9 mouse cellular contexts compared by ENCODE assay signal in the genomic region with DNA sequence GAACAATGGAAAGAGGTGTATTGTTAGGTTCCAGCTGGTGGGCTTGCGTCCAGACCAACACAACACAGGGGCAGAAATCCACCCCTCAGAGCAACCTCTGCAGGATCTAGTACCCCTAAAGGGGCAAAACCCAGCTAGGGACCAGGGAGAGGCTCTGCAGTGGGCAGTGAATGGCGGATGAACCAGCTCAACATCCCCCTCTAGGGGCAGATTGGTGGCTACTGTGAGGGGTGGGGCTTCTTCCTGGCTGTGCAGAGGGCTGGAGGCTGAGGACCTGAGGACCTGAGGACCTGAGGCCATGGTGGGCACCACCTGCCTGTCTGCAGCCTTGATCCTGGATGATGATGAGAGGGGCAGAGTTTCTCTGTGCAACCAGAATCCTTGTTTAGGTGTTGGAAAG. TPM values are rescaled to one million over a fixed set of nuclear protein-coding genes. Genes with fewer than 3 reads are reported as not detected.
DNase-seq lines count a peak whose midpoint lies in the region; ATAC-seq and TF ChIP-seq lines count a peak whose summit lies in the region.
"Had no signal": no experiment of that assay in that cellular context is flagged by ENCODE, and none has a peak within 500 bp of the region (broad histone marks: within the 10 kb centered on the region; RNA-seq: fewer than 3 reads in every experiment).

No protein-coding gene starts in this region.

- no peak for DNase-seq in gastrocnemius, adult 2 months
- no peak for DNase-seq in gastrocnemius, postnatal 36 days
- no peak for DNase-seq in midbrain, postnatal 0 days (ENCODE audit: low spot score)
- DNase-seq in liver, adult 2 months (ENCODE audit: extremely low read depth, low read depth, low spot score) = no peak
- peak; percentile 24 to 31 for DNase-seq in thymus, postnatal 36 days
- DNase-seq in adrenal gland, postnatal 36 days = no peak
- no peak for DNase-seq in heart, postnatal 10 days

- H3K27me3 ChIP-seq in midbrain, postnatal 0 days (ENCODE audit: insufficient read depth, low read length) = no peaks in the 10 kb centered on the region
- no peaks in the 10 kb centered on the region for H3K27me3 ChIP-seq in midbrain, embryonic 16.5 days (ENCODE audit: control insufficient read depth, insufficient read depth, low read depth, low read length)
- no peaks in the 10 kb centered on the region for H3K27me3 ChIP-seq in liver, adult 2 months (ENCODE audit: control insufficient read depth, insufficient read depth, low read length)
- H3K27me3 ChIP-seq: liver, embryonic 15.5 days had no signal

- no peak for TF ChIP-seq POLR2A in liver, adult 2 months (IDR thresholded peaks at IDR 0.05; ENCODE audit: extremely low read depth, insufficient read depth, low read length)

- H3K9ac ChIP-seq in midbrain, postnatal 0 days (replicated peaks; ENCODE audit: low read length, poor library complexity, severe bottlenecking) = no peak overlapping the region
- H3K9ac ChIP-seq in midbrain, embryonic 16.5 days (ENCODE audit: low read depth, low read length) = no peak overlapping the region
- no peak overlapping the region for H3K9ac ChIP-seq in liver, adult 2 months (ENCODE audit: low read depth, low read length)
- H3K9ac ChIP-seq: liver, embryonic 15.5 days had no signal

- no peaks in the 10 kb centered on the region for H3K79me2 ChIP-seq in liver, adult 2 months (ENCODE audit: control insufficient read depth, insufficient read depth, low read length)

- H3K27ac ChIP-seq in gastrocnemius, adult 2 months = no peak overlapping the region
- no peak overlapping the region for H3K27ac ChIP-seq in midbrain, postnatal 0 days (ENCODE audit: low read depth, low read length)
- H3K27ac ChIP-seq in midbrain, embryonic 16.5 days (ENCODE audit: low read length) = no peak overlapping the region
- H3K27ac ChIP-seq in liver, adult 2 months (replicated peaks; ENCODE audit: insufficient read depth, low read depth, low read length) = no peak overlapping the region
- H3K27ac ChIP-seq: liver, embryonic 15.5 days had no signal

- ATAC-seq in midbrain, postnatal 0 days (ENCODE audit: low FRiP score) = no peak
- ATAC-seq in midbrain, embryonic 16.5 days = no peak

- H3K4me3 ChIP-seq in gastrocnemius, adult 2 months = no peak overlapping the region
- H3K4me3 ChIP-seq in midbrain, postnatal 0 days (ENCODE audit: low read depth, low read length) = no peak overlapping the region
- H3K4me3 ChIP-seq in midbrain, embryonic 16.5 days (ENCODE audit: low read depth, low read length) = no peak overlapping the region
- H3K4me3 ChIP-seq in liver, adult 2 months (ENCODE audit: insufficient read depth, low read depth, low read length) = no peak overlapping the region
- H3K4me3 ChIP-seq: liver, embryonic 15.5 days had no signal

- intact Hi-C loops in gastrocnemius, adult 2 months (cut with DNase I) = no loop called here
- intact Hi-C loops in gastrocnemius, postnatal 36 days (cut with DNase I) = no loop called here
- intact Hi-C loops in heart, postnatal 10 days (cut with DNase I) = no loop called here

- H3K4me2 ChIP-seq in midbrain, postnatal 0 days (ENCODE audit: low read depth, low read length, poor library complexity, severe bottlenecking) = no peak overlapping the region
- no peak overlapping the region for H3K4me2 ChIP-seq in midbrain, embryonic 16.5 days (ENCODE audit: low read length)
- H3K4me2 ChIP-seq: liver, embryonic 15.5 days had no signal

- H3K9me3 ChIP-seq in midbrain, postnatal 0 days (ENCODE audit: low read length) = no peaks in the 10 kb centered on the region
- no peaks in the 10 kb centered on the region for H3K9me3 ChIP-seq in midbrain, embryonic 16.5 days (replicated peaks; ENCODE audit: control insufficient read depth, low read length, poor library complexity, severe bottlenecking)
- H3K9me3 ChIP-seq: liver, embryonic 15.5 days had no signal

- whole genome bisulfite sequencing in midbrain, postnatal 0 days = 44% methylated on average over 2 of the region's 2 CpGs
- WGBS in midbrain, embryonic 16.5 days = 41% methylated on average over 2 of the region's 2 CpGs
- 53% methylated on average over 2 of the region's 2 CpGs for WGBS in liver, adult 2 months

- TF ChIP-seq CTCF in gastrocnemius, adult 2 months (IDR thresholded peaks at IDR 0.05) = peak; percentile 24; the same call in 1 of the 2 replicates
- TF ChIP-seq CTCF in midbrain, postnatal 0 days (IDR thresholded peaks at IDR 0.05) = peak; percentile 41
- peak; percentile 54 for TF ChIP-seq CTCF in liver, adult 2 months (IDR thresholded peaks at IDR 0.05; ENCODE audit: low read depth, low read length)

- H3K4me1 ChIP-seq in midbrain, postnatal 0 days (ENCODE audit: insufficient read depth, low read length) = no peaks in the 10 kb centered on the region
- H3K4me1 ChIP-seq in midbrain, embryonic 16.5 days (ENCODE audit: control insufficient read depth, insufficient read depth, low read length) = no peaks in the 10 kb centered on the region
- H3K4me1 ChIP-seq in liver, adult 2 months (ENCODE audit: control insufficient read depth, insufficient read depth, low read length) = no peaks in the 10 kb centered on the region
- H3K4me1 ChIP-seq: liver, embryonic 15.5 days had no signal

- H3K36me3 ChIP-seq in midbrain, postnatal 0 days (ENCODE audit: insufficient read depth, low read length) = peaks cover 5% of the 10 kb centered on the region; the same call in 1 of the 2 replicates
- H3K36me3 ChIP-seq in midbrain, embryonic 16.5 days (ENCODE audit: control insufficient read depth, insufficient read depth, low read length) = no peaks in the 10 kb centered on the region
- H3K36me3 ChIP-seq in liver, adult 2 months (ENCODE audit: control insufficient read depth, insufficient read depth, low read length) = no peaks in the 10 kb centered on the region
- H3K36me3 ChIP-seq: liver, embryonic 15.5 days had no signal

RNA-seq across cellular contexts. Expression of a gene that starts 35.8 kb away (rescaled TPM):
- total RNA-seq in gastrocnemius, adult 2 months (2021) = 10 to 100 TPM; 59.4 to 68.6 TPM
- 10 to 100 TPM; 56.9 to 61.8 TPM for total RNA-seq in gastrocnemius, postnatal 36 days (2021)
- total RNA-seq in midbrain, postnatal 0 days (2014; rRNA removed) = 29.1 and 41.2 TPM in 2 replicates
- 27.3 and 28.0 TPM in 2 replicates for polyA plus RNA-seq in midbrain, postnatal 0 days (2015; fragmentation: Nextera tagmentation; extraction: Ambion mirVana)
- polyA plus RNA-seq in midbrain, embryonic 16.5 days (2015; fragmentation: Nextera tagmentation; extraction: Ambion mirVana) = 30.3 and 31.0 TPM in 2 replicates
- total RNA-seq in liver, adult 2 months (2014; rRNA removed) = 9.4 and 13.0 TPM in 2 replicates
- 19.4 and 21.6 TPM in 2 replicates for polyA plus RNA-seq in liver, adult 2 months (2012; rRNA removed)
- total RNA-seq in adrenal gland, postnatal 36 days (2021) = 10 to 100 TPM; 27.5 to 28.3 TPM
- total RNA-seq in heart, postnatal 10 days (2021) = 10 to 100 TPM; 33.5 to 34.1 TPM

RNA-seq across cellular contexts. Expression of a gene that starts 36.1 kb away (rescaled TPM):
- under 1 TPM in 1 of 2 experiments, not detected in 1; 0.64 TPM for total RNA-seq in gastrocnemius, adult 2 months (2021)
- under 1 TPM; 0.42 to 0.54 TPM for total RNA-seq in gastrocnemius, postnatal 36 days (2021)
- 1.2 TPM in 1 of 2 replicates, not detected in the other for total RNA-seq in midbrain, postnatal 0 days (2014; rRNA removed)
- polyA plus RNA-seq in midbrain, postnatal 0 days (2015; fragmentation: Nextera tagmentation; extraction: Ambion mirVana) = 0.31 and 0.53 TPM in 2 replicates
- 0.70 and 0.89 TPM in 2 replicates for polyA plus RNA-seq in midbrain, embryonic 16.5 days (2015; fragmentation: Nextera tagmentation; extraction: Ambion mirVana)
- 0.09 and 0.34 TPM in 2 replicates for total RNA-seq in liver, adult 2 months (2014; rRNA removed)
- polyA plus RNA-seq in liver, adult 2 months (2012; rRNA removed) = 0.06 TPM in 1 of 2 replicates, not detected in the other
- under 1 TPM; 0.30 to 0.36 TPM for total RNA-seq in adrenal gland, postnatal 36 days (2021)
- 1 to 10 TPM; 1.2 TPM for total RNA-seq in heart, postnatal 10 days (2021)

RNA-seq across cellular contexts. Expression of a gene that starts 58.8 kb away (rescaled TPM):
- total RNA-seq in gastrocnemius, adult 2 months (2021) = 1 to 10 TPM; 6.3 to 7.7 TPM
- total RNA-seq in gastrocnemius, postnatal 36 days (2021) = 1 to 10 TPM; 7.4 to 7.6 TPM
- 91.2 and 99.5 TPM in 2 replicates for total RNA-seq in midbrain, postnatal 0 days (2014; rRNA removed)
- 119 and 126 TPM in 2 replicates for polyA plus RNA-seq in midbrain, postnatal 0 days (2015; fragmentation: Nextera tagmentation; extraction: Ambion mirVana)
- polyA plus RNA-seq in midbrain, embryonic 16.5 days (2015; fragmentation: Nextera tagmentation; extraction: Ambion mirVana) = 119 and 123 TPM in 2 replicates
- 20.7 TPM in 2 replicates for total RNA-seq in liver, adult 2 months (2014; rRNA removed)
- polyA plus RNA-seq in liver, adult 2 months (2012; rRNA removed) = 5.6 and 6.3 TPM in 2 replicates
- 10 to 100 TPM; 44.8 to 47.8 TPM for total RNA-seq in adrenal gland, postnatal 36 days (2021)
- total RNA-seq in heart, postnatal 10 days (2021) = 10 to 100 TPM; 27.6 to 29.5 TPM

Comparison
In these comparisons a context has a peak if more than half of its experiments do, and no peak if none do; other contexts are left out.
1. DNase-seq: peak in thymus, postnatal 36 days (2 of 2); none in gastrocnemius, adult 2 months (single experiment), gastrocnemius, postnatal 36 days (0 of 2), midbrain, postnatal 0 days (single experiment), liver, adult 2 months (single experiment), adrenal gland, postnatal 36 days (0 of 2) and heart, postnatal 10 days (0 of 2).
2. Peak in every context shown above with its lines, with median percentiles within 50 percentile points of each other: CTCF ChIP-seq.